ENCODE assay signal across 8 mouse cellular contexts in the genomic region with DNA sequence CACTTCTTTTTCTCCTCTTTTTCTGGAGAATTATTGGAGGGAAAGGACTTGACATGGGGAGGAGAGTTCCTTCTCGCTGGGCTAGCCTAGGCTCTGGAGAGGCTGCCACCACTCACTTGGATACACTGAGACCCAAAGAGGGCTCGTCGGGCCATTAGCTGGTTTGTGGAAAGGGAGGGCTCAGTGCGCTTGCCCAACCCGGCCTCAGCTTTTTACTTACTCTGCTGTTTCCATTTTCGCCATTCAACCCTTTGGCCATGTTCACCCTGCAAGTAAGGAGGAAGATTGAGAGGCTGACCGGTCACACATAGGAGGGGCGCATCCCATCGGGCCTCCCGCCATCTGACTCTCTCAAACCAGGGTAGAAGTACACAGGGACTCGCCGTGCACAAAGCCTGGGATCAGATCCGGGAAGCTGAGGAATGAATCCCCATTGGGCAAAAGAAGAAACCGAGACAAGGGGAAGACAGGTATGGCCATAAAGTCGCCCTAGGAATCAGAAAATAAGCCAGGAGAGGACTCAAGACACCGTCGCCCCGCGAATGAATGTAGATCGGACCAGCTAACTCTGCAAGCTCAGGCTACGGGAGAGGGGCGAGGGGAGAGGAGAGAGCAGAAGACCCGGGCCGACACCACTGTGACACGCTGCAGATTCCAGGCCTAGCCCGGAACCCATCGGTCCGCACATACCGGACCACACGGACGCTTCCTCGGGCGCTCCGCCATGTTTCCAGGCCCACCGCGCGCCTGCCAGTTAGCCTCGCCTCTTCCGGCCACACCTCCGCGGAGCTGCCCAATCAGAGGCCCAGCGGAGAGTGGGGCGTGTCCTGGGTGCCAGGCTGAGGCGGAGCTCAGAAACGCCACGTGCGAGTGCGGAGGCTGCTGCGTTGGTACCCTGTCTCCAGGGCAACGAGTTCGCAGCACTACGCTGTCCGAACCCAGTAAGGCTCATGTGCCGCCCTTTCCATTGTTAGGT. TPM values are rescaled to one million over a fixed set of nuclear protein-coding genes. Genes with fewer than 3 reads are reported as not detected.
DNase-seq lines count a peak whose midpoint lies in the region; ATAC-seq and TF ChIP-seq lines count a peak whose summit lies in the region.

Spout1 (minus strand) TSS at position 760 of the 976 bp plus-strand sequence.

- peak; percentile 98 for DNase-seq in brain, embryonic 14.5 days (ENCODE audit: low read depth)
- DNase-seq in liver, adult 2 months (ENCODE audit: extremely low read depth, low read depth, low spot score): peak; percentile 86
- peak; percentile 97 for DNase-seq in splenic B cell, adult 2 months (ENCODE audit: low read depth, low spot score)

- 2% methylated on average over 54 of the region's 54 CpGs for WGBS in heart, embryonic 11.5 days (ENCODE audit: insufficient replicate concordance)
- 2% methylated on average over 53 of the region's 54 CpGs for WGBS in kidney, embryonic 16.5 days
- WGBS in liver, adult 2 months: 2% methylated on average over 54 of the region's 54 CpGs

- H3K79me2 ChIP-seq in C2C12 (ENCODE audit: control insufficient read depth, insufficient read depth) (peaks cover 15% of the 10 kb centered on the region), myocyte (ENCODE audit: control insufficient read depth, insufficient read depth) (no peaks in the 10 kb centered on the region)
- peaks cover 1% of the 10 kb centered on the region; the same call in 1 of the 2 replicates for H3K79me2 ChIP-seq in liver, adult 2 months (ENCODE audit: control insufficient read depth, insufficient read depth, low read length)

- peaks cover 7% of the 10 kb centered on the region for H3K9me3 ChIP-seq in erythroblast, embryonic 14.5 days (ENCODE audit: control insufficient read depth, low read length)
- 0 out of 2 replicates have a peak, but pooled peaks cover 3% of the 10 kb centered on the region for H3K9me3 ChIP-seq in heart, embryonic 11.5 days (replicated peaks; ENCODE audit: control insufficient read depth, low read length)
- peaks cover 5% of the 10 kb centered on the region; the same call in 1 of the 2 replicates for H3K9me3 ChIP-seq in kidney, embryonic 16.5 days (ENCODE audit: low read length)

- peak within 1 kb of the TSS; percentile 80 for H3K9ac ChIP-seq in heart, embryonic 11.5 days (ENCODE audit: low read depth, low read length)
- H3K9ac ChIP-seq in kidney, embryonic 16.5 days (replicated peaks; ENCODE audit: low read length): peak within 1 kb of the TSS; percentile 88
- peak within 1 kb of the TSS; percentile 73 for H3K9ac ChIP-seq in liver, adult 2 months (ENCODE audit: low read depth, low read length)

- no peaks in the 10 kb centered on the region for H3K79me3 ChIP-seq in C2C12 (ENCODE audit: low read depth)

- peaks cover 39% of the 10 kb centered on the region for H3K36me3 ChIP-seq in C2C12 (ENCODE audit: control insufficient read depth, insufficient read depth)
- peaks cover 44% of the 10 kb centered on the region for H3K36me3 ChIP-seq in erythroblast, embryonic 14.5 days (ENCODE audit: control insufficient read depth)
- peaks cover 32% of the 10 kb centered on the region for H3K36me3 ChIP-seq in heart, embryonic 11.5 days (ENCODE audit: control insufficient read depth, insufficient read depth, low read length)
- peaks cover 37% of the 10 kb centered on the region for H3K36me3 ChIP-seq in kidney, embryonic 16.5 days (ENCODE audit: insufficient read depth, low read length)
- 0 out of 2 replicates have a peak, but pooled peaks cover 2% of the 10 kb centered on the region for H3K36me3 ChIP-seq in liver, adult 2 months (ENCODE audit: control insufficient read depth, insufficient read depth, low read length)
- H3K36me3 ChIP-seq in myocyte (ENCODE audit: control insufficient read depth, insufficient read depth): peaks cover 5% of the 10 kb centered on the region
- peaks cover 5% of the 10 kb centered on the region for H3K36me3 ChIP-seq in splenic B cell, adult 2 months (ENCODE audit: control insufficient read depth, insufficient read depth, low read length, poor library complexity, severe bottlenecking)

- H3K27ac ChIP-seq in heart, embryonic 11.5 days (ENCODE audit: low read depth, low read length): peak within 1 kb of the TSS; percentile 10; the same call in 1 of the 2 replicates
- H3K27ac ChIP-seq in kidney, embryonic 16.5 days (ENCODE audit: low read length): peak within 1 kb of the TSS; percentile 53; the same call in 1 of the 2 replicates
- H3K27ac ChIP-seq in liver, adult 2 months (replicated peaks; ENCODE audit: insufficient read depth, low read depth, low read length): 0 out of 2 replicates have a peak within 1 kb of the TSS, but pooled peaks have one; percentile 5

- no peaks in the 10 kb centered on the region for H3K27me3 ChIP-seq in C2C12 (ENCODE audit: control insufficient read depth, insufficient read depth, insufficient read length)
- H3K27me3 ChIP-seq in erythroblast, embryonic 14.5 days (ENCODE audit: control insufficient read depth): no peaks in the 10 kb centered on the region
- no peaks in the 10 kb centered on the region for H3K27me3 ChIP-seq in heart, embryonic 11.5 days (ENCODE audit: control insufficient read depth, insufficient read depth, low read length)
- no peaks in the 10 kb centered on the region for H3K27me3 ChIP-seq in kidney, embryonic 16.5 days (ENCODE audit: insufficient read depth, low read length)
- H3K27me3 ChIP-seq in liver, adult 2 months (ENCODE audit: control insufficient read depth, insufficient read depth, low read length): no peaks in the 10 kb centered on the region
- no peaks in the 10 kb centered on the region for H3K27me3 ChIP-seq in myocyte (ENCODE audit: control insufficient read depth, insufficient read depth, insufficient read length)
- no peaks in the 10 kb centered on the region for H3K27me3 ChIP-seq in splenic B cell, adult 2 months (ENCODE audit: control insufficient read depth, insufficient read depth, low read length, poor library complexity, severe bottlenecking)

- peak; percentile 64; the same call in 1 of the 2 replicates for TF ChIP-seq POLR2A in brain, embryonic 14.5 days (IDR thresholded peaks at IDR 0.05; ENCODE audit: borderline replicate concordance, extremely low read depth, insufficient read depth, insufficient read length, poor library complexity, severe bottlenecking)
- TF ChIP-seq POLR2A in liver, adult 2 months (IDR thresholded peaks at IDR 0.05; ENCODE audit: extremely low read depth, insufficient read depth, low read length): peak; percentile 61; the same call in 1 of the 2 replicates
- TF ChIP-seq POLR2A in myocyte (IDR thresholded peaks at IDR 0.05; ENCODE audit: insufficient read length, low read depth): peak; percentile 88

- ATAC-seq in heart, embryonic 11.5 days (replicated peaks; ENCODE audit: insufficient number of reproducible peaks, low FRiP score, low TSS enrichment): peak; percentile 92
- peak; percentile 96 for ATAC-seq in kidney, embryonic 16.5 days (ENCODE audit: low FRiP score, low TSS enrichment)

- no peak for TF ChIP-seq CTCF in C2C12 (IDR thresholded peaks at IDR 0.05; ENCODE audit: control insufficient read depth, insufficient read depth, insufficient read length)
- TF ChIP-seq CTCF in brain, embryonic 14.5 days (IDR thresholded peaks at IDR 0.05; ENCODE audit: borderline replicate concordance, extremely low read depth, insufficient read depth, insufficient read length): no peak
- no peak for TF ChIP-seq CTCF in liver, adult 2 months (IDR thresholded peaks at IDR 0.05; ENCODE audit: low read depth, low read length)

- peak within 1 kb of the TSS; percentile 86 for H3ac ChIP-seq in C2C12 (ENCODE audit: control insufficient read depth, insufficient read length, low read depth)
- peak within 1 kb of the TSS; percentile 4 for H3ac ChIP-seq in myocyte (ENCODE audit: control insufficient read depth, insufficient read length)

- H3K4me1 ChIP-seq in erythroblast, embryonic 14.5 days (ENCODE audit: control insufficient read depth): peaks cover 34% of the 10 kb centered on the region
- peaks cover 7% of the 10 kb centered on the region for H3K4me1 ChIP-seq in heart, embryonic 11.5 days (ENCODE audit: control insufficient read depth, insufficient read depth, low read length)
- peaks cover 10% of the 10 kb centered on the region for H3K4me1 ChIP-seq in kidney, embryonic 16.5 days (ENCODE audit: insufficient read depth, low read length)
- peaks cover 17% of the 10 kb centered on the region for H3K4me1 ChIP-seq in liver, adult 2 months (ENCODE audit: control insufficient read depth, insufficient read depth, low read length)

- peak within 1 kb of the TSS; percentile 89 for H3K4me2 ChIP-seq in heart, embryonic 11.5 days
- H3K4me2 ChIP-seq in kidney, embryonic 16.5 days (replicated peaks; ENCODE audit: low read depth, low read length): peak within 1 kb of the TSS; percentile 88
- peak within 1 kb of the TSS; percentile 77 for H3K4me2 ChIP-seq in myocyte (ENCODE audit: low read depth)

- H3K4me3 ChIP-seq in C2C12 (ENCODE audit: insufficient read depth, poor library complexity, severe bottlenecking): peak within 1 kb of the TSS; percentile 85
- H3K4me3 ChIP-seq in erythroblast, embryonic 14.5 days (replicated peaks): peak within 1 kb of the TSS; percentile 90
- peak within 1 kb of the TSS; percentile 71 for H3K4me3 ChIP-seq in heart, embryonic 11.5 days (ENCODE audit: low read depth, low read length)
- peak within 1 kb of the TSS; percentile 85 for H3K4me3 ChIP-seq in kidney, embryonic 16.5 days (ENCODE audit: low read length)
- H3K4me3 ChIP-seq in liver, adult 2 months (ENCODE audit: insufficient read depth, low read depth, low read length): peak within 1 kb of the TSS; percentile 70
- peak within 1 kb of the TSS; percentile 43 for H3K4me3 ChIP-seq in myocyte

TF ChIP-seq in C2C12, 6 proteins besides CTCF, POLR2A, EP300 and RAD21:
- TF ChIP-seq MYOG (IDR thresholded peaks at IDR 0.05; ENCODE audit: control insufficient read depth, extremely low read depth, insufficient read length): no peak
- peak; percentile 99 for TF ChIP-seq MAX (IDR thresholded peaks at IDR 0.05)
- TF ChIP-seq USF1 (IDR thresholded peaks at IDR 0.05; ENCODE audit: low read depth): peak; percentile 59

TF ChIP-seq in myocyte, 11 proteins besides CTCF, POLR2A, EP300 and RAD21 (continues in another document):
- TF ChIP-seq REST (IDR thresholded peaks at IDR 0.05; ENCODE audit: insufficient read depth, insufficient read length): no peak
- TF ChIP-seq TCF12 (IDR thresholded peaks at IDR 0.05; ENCODE audit: insufficient read depth, poor library complexity, severe bottlenecking): no peak
- no peak for TF ChIP-seq USF1 (IDR thresholded peaks at IDR 0.05; ENCODE audit: low read depth)
- TF ChIP-seq MYOD1 (IDR thresholded peaks at IDR 0.05; ENCODE audit: control insufficient read depth in 1 of 3, insufficient read length in 2 of 3, low read depth in 2 of 3): no peak

RNA-seq across cellular contexts. Expression of gene Spout1, which starts in this region (rescaled TPM):
- polyA plus RNA-seq in C2C12 (2012; fragmentation: generic; extraction: Trizol) (33.4 TPM), myocyte (2012; fragmentation: generic; extraction: Trizol) (28.7 TPM)
- 48.1 and 53.8 TPM in 2 replicates for polyA plus RNA-seq in brain, embryonic 14.5 days (2012; rRNA removed)
- 2.5 and 2.9 TPM in 2 replicates for polyA plus RNA-seq in erythroblast, embryonic 14.5 days (2012)
- polyA plus RNA-seq in heart, embryonic 11.5 days (2014; fragmentation: Nextera tagmentation; extraction: Ambion mirVana): 41.2 and 43.4 TPM in 2 replicates
- 83.5 and 93.2 TPM in 2 replicates for polyA plus RNA-seq in kidney, embryonic 16.5 days (2015; fragmentation: Nextera tagmentation; extraction: Ambion mirVana)
- total RNA-seq in liver, adult 2 months (2014; rRNA removed): 12.9 and 13.1 TPM in 2 replicates
- 14.0 and 14.9 TPM in 2 replicates for polyA plus RNA-seq in liver, adult 2 months (2012; rRNA removed)

Comparison
In these comparisons a context has a peak if more than half of its experiments do, and no peak if none do; other contexts are left out.
1. Peak in every context shown above with its lines: DNase-seq, ATAC-seq, H3K4me3 ChIP-seq and H3K27ac ChIP-seq.